Mouse (Mus musculus) A20 (cell line): ENCODE measurements around the gene Pax1.

Experiments
- DNase-seq: peaks from one replicate; pipeline ENCODE4 v3.0.0-alpha.2; 2011; ENCODE audit warnings: low read depth, low spot score

The Pax1 gene

DNA sequence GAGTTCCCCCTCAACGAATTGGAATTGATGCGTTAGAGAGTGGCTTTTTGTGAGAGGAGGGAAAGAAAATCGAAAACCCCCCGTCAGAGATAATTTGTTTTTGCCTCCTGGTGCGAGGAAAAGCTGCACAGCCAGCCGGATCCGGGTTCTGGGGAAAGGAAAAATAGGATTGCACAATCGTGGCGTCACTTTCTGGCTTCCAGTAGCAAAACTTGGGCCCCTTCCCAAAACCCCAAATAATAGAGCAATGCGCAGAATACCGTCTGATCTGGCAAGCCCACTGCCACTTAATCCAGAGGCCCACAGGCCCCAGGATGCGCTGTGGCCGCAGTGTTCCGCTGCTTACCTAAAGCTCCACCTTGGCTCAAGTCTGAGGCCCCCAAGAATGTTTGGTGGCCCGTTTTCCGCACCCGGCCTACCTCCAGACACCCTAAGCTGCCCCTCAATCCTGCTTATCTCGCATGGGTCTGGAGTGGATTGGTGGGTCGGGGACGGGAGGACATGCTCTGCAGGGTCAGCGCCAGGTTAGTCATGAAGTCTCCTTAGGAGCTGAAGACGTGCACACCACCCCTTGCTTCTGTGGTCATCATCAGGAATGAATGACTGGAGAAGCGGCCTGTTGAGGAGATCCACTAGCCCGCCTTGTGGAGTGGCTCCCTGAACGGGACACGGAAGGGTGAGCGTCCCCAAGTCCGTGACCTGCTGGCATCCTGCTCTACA, 11.4 kb downstream of the Pax1 start:
- no peak for DNase-seq

- no peak for DNase-seq
Observed at GRCm38 (mm10) chr2:147373667-147374007, 11.9 kb downstream of the Pax1 start.

DNA sequence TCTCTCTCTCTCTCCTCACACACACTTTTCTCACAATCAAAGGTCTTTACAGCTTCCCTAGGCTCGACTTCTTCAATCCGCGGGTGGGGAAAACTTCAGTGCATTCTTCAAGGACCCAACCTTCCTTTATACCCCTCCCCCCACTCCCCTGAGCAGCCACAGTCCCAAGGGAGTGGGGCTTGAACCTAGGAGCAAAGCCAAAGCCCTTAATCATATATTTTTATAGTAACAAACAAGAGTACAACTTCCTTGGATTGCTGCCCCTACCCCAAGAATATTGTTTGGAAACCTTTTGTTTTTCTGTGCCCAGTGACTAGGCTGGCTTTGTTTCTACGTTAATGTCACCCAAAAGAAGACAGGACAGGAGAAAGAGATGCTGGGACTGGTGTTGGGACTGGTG, 12.5 kb downstream of the Pax1 start:
- DNase-seq = no peak

DNA sequence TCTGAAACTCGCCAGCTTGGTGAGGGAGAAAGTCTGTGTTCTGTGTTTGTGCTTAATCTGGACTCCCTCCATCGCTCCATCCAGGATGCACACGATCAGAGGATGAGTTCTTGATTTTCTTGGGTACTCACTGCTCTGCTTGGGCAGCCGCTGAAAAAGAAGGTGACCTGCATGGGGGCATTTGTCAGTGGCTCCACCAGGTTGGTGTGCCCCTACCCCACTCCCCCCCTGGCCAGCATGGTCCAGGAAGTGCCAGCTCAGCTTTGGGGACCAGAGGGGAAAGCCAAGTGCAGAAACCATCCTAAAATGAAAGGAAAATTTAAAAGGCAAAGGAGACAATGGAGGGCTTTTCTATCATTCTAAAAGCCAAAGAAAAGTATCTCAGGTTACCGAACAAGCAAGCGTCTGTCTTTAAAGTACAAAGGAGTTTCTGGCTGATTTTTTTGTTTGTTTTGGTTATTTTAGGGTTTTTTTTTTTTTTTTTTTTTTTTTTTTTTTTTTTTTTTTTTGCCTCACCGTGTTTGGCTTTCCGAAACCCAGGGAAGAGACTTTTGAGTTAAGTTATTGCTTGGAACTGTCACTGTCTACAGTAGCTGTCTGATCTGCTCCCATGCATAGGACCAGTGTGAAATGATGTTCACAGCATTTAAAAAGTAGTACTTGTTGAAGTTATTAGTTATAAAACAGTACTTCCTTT, 13.4 kb downstream of the Pax1 start:
- no peak for DNase-seq

- peak; percentile 4 for DNase-seq
Observed at GRCm38 (mm10) chr2:147378934-147379333, 17.2 kb downstream of the Pax1 start.

GRCm38 (mm10) chr2:147383373-147383772, 21.6 kb downstream of the Pax1 start:
- DNase-seq = no peak

GRCm38 (mm10) chr2:147386949-147387348, 25.2 kb downstream of the Pax1 start:
- no peak for DNase-seq

DNA sequence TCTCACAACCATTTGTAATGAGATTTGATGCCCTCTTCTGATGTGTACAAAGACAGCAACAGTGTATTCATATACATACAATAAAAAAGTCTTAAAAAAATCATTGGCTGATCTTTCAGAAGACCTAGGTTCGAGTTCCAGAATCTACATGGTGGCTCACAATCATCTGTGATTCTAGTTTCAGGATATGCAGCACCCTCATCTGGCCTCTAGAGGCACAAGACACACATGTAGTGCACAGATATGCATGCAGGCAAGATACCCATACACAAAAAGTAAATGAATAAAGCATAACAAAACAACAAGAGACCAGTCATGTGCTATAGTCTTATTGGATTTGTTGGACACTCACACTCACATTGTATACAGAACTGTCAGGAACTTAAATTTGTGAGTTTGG, 47.6 kb downstream of the Pax1 start:
- no peak for DNase-seq

- no peak for DNase-seq
Observed at GRCm38 (mm10) chr2:147415037-147415436, 53.3 kb downstream of the Pax1 start.

GRCm38 (mm10) chr2:147424582-147425255, 63.0 kb downstream of the Pax1 start:
- no peak for DNase-seq

GRCm38 (mm10) chr2:147429607-147430356, 68.1 kb downstream of the Pax1 start:
- no peak for DNase-seq

GRCm38 (mm10) chr2:147433120-147433519, 71.4 kb downstream of the Pax1 start:
- DNase-seq = no peak
